Mouse (Mus musculus): ENCODE measurements around the gene Elp6. TPM values are rescaled to one million over a fixed set of nuclear protein-coding genes. Genes with fewer than 3 reads are reported as not detected.

Elp6 gene
- total RNA-seq (2021), result 1 to 10 TPM; 6.2 to 9.2 TPM
- long read RNA-seq, experiment 1, transcript Elp6-205 (7 exons, 1,304 nt), result major isoform, 9 of 15 reads
- long read RNA-seq, experiment 1, partial matches to known transcripts, result 2 of 15 reads
- long read RNA-seq, experiment 1, other reads (novel, unspliced or antisense), result 4 of 15 reads
- long read RNA-seq, experiment 2, transcript Elp6-205 (7 exons, 1,304 nt), result major isoform, 5 of 7 reads
- long read RNA-seq, experiment 2, partial matches to known transcripts, result 1 of 7 reads
- long read RNA-seq, experiment 2, other reads (novel, unspliced or antisense), result 1 of 7 reads

- peak; percentile 91 for DNase-seq
Observed at GRCm38 (mm10) chr9:110304969-110305651, at the start of gene Elp6. TSS of gene Elp6 (plus strand) at chr9:110305173.

- peak; percentile 30 for DNase-seq
Observed at GRCm38 (mm10) chr9:110255407-110256019, 49.5 kb upstream of the Elp6 start.

GRCm38 (mm10) chr9:110258646-110259045 is 46.3 kb upstream of the Elp6 start:
- DNase-seq, result no peak

- DNase-seq, result no peak
Observed at GRCm38 (mm10) chr9:110259118-110259517, 45.9 kb upstream of the Elp6 start.

GRCm38 (mm10) chr9:110263181-110263580 is 41.8 kb upstream of the Elp6 start:
- DNase-seq, result no peak

- no peak for DNase-seq
Observed at GRCm38 (mm10) chr9:110264991-110265390, 40.0 kb upstream of the Elp6 start.

GRCm38 (mm10) chr9:110268416-110268815 is 36.6 kb upstream of the Elp6 start:
- DNase-seq, result no peak

GRCm38 (mm10) chr9:110272330-110272729 is 32.6 kb upstream of the Elp6 start:
- no peak for DNase-seq

GRCm38 (mm10) chr9:110273507-110273906 is 31.5 kb upstream of the Elp6 start:
- DNase-seq, result no peak

- DNase-seq, result no peak
Observed at GRCm38 (mm10) chr9:110275882-110276281, 29.1 kb upstream of the Elp6 start.

- peak; percentile 73 for DNase-seq
Observed at GRCm38 (mm10) chr9:110277431-110277881, 27.5 kb upstream of the Elp6 start.

GRCm38 (mm10) chr9:110284075-110284697 is 20.8 kb upstream of the Elp6 start:
- DNase-seq, result no peak

GRCm38 (mm10) chr9:110287321-110287924 is 17.6 kb upstream of the Elp6 start:
- no peak for DNase-seq

- no peak for DNase-seq
Observed at GRCm38 (mm10) chr9:110293254-110293718, 11.7 kb upstream of the Elp6 start.

- DNase-seq, result no peak
Observed at GRCm38 (mm10) chr9:110293873-110294415, 11.0 kb upstream of the Elp6 start.

- no peak for DNase-seq
Observed at GRCm38 (mm10) chr9:110294786-110295185, 10.2 kb upstream of the Elp6 start.

GRCm38 (mm10) chr9:110296867-110297627 is 7.9 kb upstream of the Elp6 start:
- DNase-seq, result peak; percentile 91

GRCm38 (mm10) chr9:110304516-110304915 is 457 bp upstream of the Elp6 start:
- no peak for DNase-seq

GRCm38 (mm10) chr9:110306371-110306770 is 1.4 kb downstream of the Elp6 start:
- DNase-seq, result no peak

- no peak for DNase-seq
Observed at GRCm38 (mm10) chr9:110314706-110315105, 9.7 kb downstream of the Elp6 start.

- DNase-seq, result no peak
Observed at GRCm38 (mm10) chr9:110315410-110315809, 10.4 kb downstream of the Elp6 start.
